Mouse (Mus musculus) lung, postnatal 4 days (tissue): ENCODE results near the gene Paox.
A peak's percentile ranks its signal among the peaks of the same experiment; 100 is the strongest.

ENCODE experiments used
- DNase-seq, 2 experiments: peaks; one replicate each; pipeline ENCODE4 v3.0.0; 2021

Paox gene

DNA sequence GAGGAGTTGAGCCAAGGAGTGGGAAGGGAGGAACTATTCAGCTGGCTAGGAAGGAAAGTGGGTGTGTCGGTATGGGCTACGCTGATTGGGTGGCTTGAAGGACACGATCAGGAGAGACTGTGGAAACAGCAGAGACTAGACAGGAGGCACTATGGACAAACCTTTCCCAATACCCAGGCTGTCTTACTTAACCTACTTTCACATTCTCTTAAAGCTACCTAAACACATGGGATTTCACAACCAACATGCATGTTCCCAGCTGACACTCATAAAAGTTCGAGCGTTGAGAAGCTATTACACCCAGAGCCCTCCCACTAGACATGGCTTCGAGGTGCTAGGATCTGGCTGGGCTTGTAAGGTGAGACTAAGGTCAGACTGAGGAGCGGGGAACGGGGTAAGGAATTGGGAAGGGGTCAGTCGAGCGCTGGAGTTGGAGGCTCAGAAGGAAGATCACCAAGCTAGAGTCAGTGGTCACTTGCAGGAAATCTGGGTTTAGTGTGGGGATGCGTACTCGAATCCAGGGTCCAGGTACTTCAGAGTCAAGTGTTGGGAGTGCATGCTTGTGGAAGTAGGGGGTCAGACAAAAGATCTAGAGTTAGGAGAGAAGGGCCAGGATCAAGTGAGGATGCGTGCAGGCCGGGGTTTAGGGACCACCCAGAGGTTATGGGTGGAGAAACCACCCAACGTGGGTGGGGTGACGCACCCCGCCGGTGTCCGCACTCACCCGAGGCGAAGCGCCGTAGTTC is at the start of gene Paox:
Paox (plus strand) TSS at position 217 of the 746 bp plus-strand sequence.
- peak; percentile 66 to 76 for DNase-seq

DNA sequence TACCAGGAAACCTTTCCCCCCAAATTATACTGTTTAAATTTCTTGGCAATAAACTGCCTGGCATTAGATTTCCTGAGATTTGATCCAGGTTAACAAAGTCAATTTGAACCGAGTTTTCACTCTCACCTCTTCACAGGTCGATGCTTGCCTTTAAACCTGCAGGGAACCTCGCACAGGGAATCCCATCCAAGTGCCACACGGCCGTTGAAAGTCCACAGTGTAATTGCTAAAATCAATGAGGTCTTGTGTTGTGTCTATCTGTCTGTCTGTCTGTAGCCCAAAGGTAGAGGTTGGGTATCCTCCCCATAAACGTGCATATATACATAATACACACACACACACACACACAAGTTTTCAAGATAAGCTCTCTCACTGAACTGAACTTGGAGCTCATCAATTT is 48.2 kb upstream of the Paox start:
- no peak for DNase-seq

- DNase-seq, result peak in 1 of 2 experiments; percentile 33
These were observed 45.4 kb upstream of the Paox start for GRCm38 (mm10) chr7:140070042-140070711.

GRCm38 (mm10) chr7:140077698-140078097 is 37.9 kb upstream of the Paox start:
- DNase-seq, result no peak

DNA sequence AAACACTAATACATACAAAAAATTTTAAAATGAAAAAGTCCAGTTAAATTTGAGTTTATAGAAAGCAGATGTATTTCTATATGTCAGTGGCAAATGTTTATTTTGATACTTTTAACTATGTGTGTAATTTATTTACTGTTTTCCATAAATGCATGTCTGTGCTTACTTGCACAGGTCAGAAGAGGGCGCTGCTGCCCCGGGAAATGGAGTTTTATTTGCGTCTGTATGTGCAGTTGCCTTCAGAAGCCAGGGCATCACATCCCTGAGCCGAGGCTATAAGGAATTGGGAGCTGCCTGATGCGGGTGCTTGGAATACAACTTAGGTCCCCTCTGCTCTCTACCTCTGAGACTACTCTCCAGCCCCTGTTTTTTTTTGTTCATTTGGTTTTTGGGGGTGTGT is 36.9 kb upstream of the Paox start:
- peak; percentile 66 to 73 for DNase-seq

- DNase-seq, result peak; percentile 66 to 71
These were observed 35.0 kb upstream of the Paox start for GRCm38 (mm10) chr7:140080503-140081156.

- DNase-seq, result no peak
These were observed 34.0 kb upstream of the Paox start for GRCm38 (mm10) chr7:140081408-140082241.

DNA sequence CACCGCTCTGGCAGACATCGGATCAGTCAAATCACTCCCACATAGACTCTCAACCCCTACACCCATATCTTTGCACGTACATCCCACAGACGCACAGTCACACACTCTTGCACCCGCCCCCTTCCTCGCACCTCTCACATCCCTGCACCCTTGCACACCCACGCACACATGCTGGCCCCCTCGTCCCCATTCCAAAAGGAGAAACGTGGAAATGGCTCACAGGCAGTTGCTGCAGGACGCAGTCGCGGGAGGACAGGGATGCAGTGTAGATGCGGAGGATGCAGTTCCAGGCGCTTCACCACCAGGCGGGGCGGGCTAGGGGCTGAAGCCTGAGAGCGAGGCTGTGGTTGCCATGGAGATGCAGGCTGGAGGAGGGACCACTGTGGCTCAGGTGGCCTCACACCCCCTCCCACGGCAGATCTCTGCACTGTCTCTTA is 33.3 kb upstream of the Paox start, which contains the start of gene Caly:
Caly (minus strand) TSS at position 307 of the 437 bp plus-strand sequence.
- peak; percentile 18 to 34 for DNase-seq

DNA sequence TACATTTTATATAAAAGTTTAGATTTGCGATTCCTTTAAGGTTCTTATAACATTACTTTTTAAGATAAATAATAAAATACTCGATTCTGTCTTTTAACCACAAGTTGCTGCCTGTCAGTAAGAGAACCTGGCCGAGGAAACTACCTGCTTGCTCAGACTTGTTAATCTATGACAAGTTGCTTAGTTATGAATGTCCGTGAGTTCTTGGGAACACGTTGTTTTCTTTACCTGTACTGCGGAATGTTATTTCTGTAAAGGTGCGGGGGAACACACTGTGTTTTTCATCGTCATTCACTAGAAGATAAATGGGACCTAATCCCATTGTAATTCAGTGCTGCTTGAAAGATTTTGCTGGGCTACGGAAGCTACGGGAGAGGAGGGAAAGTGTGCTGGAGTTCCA is 25.0 kb upstream of the Paox start:
- no peak for DNase-seq

- DNase-seq, result no peak
These were observed 22.6 kb upstream of the Paox start, which contains the start of gene Prap1 for GRCm38 (mm10) chr7:140092924-140093528. TSS of gene Prap1 (plus strand) at chr7:140093395.

DNA sequence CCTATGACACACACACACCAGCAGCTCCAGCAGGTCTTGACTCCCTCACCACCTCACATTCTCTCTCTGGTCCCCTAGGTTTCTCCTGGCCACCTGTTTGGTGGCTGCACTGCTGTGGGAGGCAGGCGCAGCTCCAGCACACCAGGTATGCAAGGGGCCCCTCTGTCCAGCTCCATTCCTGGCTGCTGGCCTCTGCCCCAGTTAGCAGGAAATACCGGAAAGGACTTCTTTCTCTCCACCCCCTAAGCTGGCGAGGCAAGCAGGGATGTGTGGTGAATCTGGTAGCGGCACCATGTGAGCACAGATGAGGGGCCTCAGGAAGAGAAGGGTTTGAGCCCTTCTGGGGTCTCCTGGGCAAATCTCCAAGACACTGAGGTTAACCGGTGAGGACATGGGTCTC is 20.6 kb upstream of the Paox start:
- DNase-seq, result no peak

DNA sequence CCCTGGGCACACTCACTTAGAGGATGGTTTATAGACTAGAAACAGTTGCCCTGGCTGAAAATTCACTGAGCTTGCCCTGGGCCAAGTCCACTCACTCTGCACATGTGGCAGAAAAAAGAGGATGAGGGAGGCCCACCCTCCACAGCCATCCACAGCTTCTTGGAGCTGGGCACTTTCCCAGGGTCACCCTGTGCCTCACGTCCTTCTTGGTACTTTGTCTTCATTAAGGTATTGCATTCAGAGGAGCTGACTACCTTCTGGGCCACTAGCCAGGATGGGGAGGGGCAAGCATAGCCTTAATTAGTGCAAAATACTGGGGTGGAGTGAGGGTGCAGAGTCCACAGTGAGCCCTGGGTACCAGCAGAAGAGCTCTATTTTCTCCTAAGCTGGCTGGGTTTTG is 20.0 kb upstream of the Paox start:
- DNase-seq, result no peak

DNA sequence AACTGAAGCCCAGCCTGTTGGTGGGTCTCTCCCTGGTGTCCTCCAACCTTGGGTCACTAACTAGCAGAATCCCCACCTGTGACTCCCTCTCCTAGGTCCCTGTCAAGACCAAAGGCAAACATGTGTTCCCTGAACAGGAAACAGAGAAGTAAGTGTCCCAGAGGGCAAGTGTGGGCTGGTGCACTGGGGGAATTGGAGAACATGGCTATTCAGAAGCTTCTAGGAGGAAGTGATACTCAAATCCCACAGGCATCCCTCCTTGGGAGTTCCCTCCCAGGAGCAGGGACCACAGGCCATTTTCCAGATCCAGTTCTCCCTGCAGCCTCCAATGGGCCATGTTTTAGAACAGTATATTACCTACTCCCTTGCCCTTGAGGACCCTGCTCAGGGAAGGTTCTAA is 19.5 kb upstream of the Paox start:
- no peak for DNase-seq

GRCm38 (mm10) chr7:140098466-140098865 is 17.1 kb upstream of the Paox start:
- DNase-seq, result no peak

DNA sequence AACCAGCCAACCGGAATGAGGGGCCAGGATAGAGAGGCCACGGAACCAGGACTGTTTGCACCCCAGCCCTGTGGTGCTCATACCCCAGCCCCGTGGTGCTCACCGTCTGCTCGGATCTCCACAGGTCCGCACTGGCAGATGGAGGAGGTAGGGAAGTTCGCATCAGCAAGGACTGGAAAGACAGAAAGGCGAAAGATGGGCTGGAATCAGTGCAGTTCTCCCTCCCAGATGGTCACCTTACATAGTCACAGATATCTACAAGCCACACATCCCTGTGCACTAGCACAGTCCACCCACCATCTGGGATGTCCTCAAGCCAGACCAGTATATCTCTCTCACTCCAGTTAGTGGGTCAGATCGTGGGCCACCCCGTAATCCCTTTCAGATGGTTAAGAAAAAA is 14.1 kb upstream of the Paox start:
- no peak for DNase-seq

- peak; percentile 88 to 89 for DNase-seq
These were observed 13.4 kb upstream of the Paox start, which contains the start of gene Fuom for GRCm38 (mm10) chr7:140101993-140102860. TSS of gene Fuom (minus strand) at chr7:140102441.

DNA sequence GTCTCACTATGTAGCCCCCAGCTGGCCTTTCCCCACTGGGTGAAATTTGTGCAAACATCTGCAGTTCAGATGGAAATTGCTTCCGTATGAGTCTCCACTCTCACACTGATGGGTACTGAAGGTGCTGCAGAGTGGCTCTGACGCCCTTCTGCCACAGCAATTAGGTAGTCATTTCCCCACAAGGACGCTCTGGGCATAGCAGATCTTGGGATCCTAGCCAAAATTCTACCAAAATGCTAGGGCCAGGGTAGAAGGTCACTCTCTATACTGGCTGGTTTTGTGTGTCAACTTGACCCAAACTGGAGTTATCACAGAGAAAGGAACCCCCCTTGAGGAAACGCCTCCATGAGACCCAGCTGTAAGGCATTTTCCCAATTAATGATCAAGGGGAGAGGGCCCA is 11.6 kb upstream of the Paox start:
- DNase-seq, result no peak

- no peak for DNase-seq
These were observed 3.7 kb upstream of the Paox start for GRCm38 (mm10) chr7:140111943-140112342.

- peak; percentile 93 to 94 for DNase-seq
These were observed 893 bp downstream of the Paox start, which contains the start of gene Echs1 for GRCm38 (mm10) chr7:140116329-140117054. TSS of gene Echs1 (minus strand) at chr7:140116476.

GRCm38 (mm10) chr7:140120484-140120883 is 4.9 kb downstream of the Paox start:
- no peak for DNase-seq
